In the genomic region with DNA sequence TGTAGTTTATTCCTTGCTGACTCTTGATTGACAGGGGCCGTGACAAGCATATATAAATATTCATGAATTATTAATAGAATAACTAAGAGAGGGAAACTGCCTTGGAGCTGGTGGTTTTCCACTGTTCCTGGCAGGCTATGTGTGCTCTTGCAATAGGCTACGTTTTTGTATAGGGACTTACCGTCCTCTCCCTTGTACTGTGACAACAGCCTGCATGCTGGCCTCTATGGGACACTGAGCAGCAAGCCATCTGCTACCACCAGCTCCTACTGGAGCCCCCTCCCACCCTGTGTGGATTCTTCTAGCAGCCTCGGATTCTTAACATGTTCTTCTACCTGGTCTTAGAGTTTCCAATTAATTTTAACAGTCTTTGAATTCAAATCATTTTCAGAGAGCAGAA, we compare ENCODE assay signal across 26 mouse cellular contexts.
DNase-seq lines count a peak whose midpoint lies in the region; ATAC-seq lines count a peak whose summit lies in the region.
"Had no signal": no experiment of that assay in that cellular context is flagged by ENCODE, and none has a peak within 500 bp of the region (broad histone marks: within the 10 kb centered on the region; RNA-seq: fewer than 3 reads in every experiment).

No protein-coding gene starts in this region.

- no peak for ATAC-seq in hindbrain, embryonic 13.5 days (ENCODE audit: low FRiP score)
- ATAC-seq in midbrain, embryonic 15.5 days (replicated peaks) = 0 out of 2 replicates have a peak, but pooled peaks have one; percentile 62
- ATAC-seq in midbrain, embryonic 14.5 days (ENCODE audit: low FRiP score, low TSS enrichment) = no peak
- ATAC-seq in hindbrain, embryonic 15.5 days (ENCODE audit: low FRiP score, low read depth) = peak; percentile 51; the same call in 1 of the 2 replicates
- ATAC-seq: intestine, postnatal 0 days; liver, postnatal 0 days; lung, postnatal 0 days; Patski had no signal

- H3K4me1 ChIP-seq in hindbrain, embryonic 10.5 days (replicated peaks) = no peaks in the 10 kb centered on the region; the same call in 1 of the 2 replicates
- peaks cover 4% of the 10 kb centered on the region; the same call in 1 of the 2 replicates for H3K4me1 ChIP-seq in hindbrain, embryonic 13.5 days (replicated peaks)
- 0 out of 2 replicates have a peak, but pooled peaks cover 8% of the 10 kb centered on the region for H3K4me1 ChIP-seq in midbrain, embryonic 15.5 days
- peaks cover 8% of the 10 kb centered on the region for H3K4me1 ChIP-seq in midbrain, embryonic 14.5 days (ENCODE audit: control insufficient read depth, insufficient read depth, low read length)
- peaks cover 4% of the 10 kb centered on the region; the same call in 1 of the 2 replicates for H3K4me1 ChIP-seq in hindbrain, embryonic 15.5 days (replicated peaks)
- H3K4me1 ChIP-seq: heart, embryonic 12.5 days; neural tube, embryonic 15.5 days had no signal

- H3K27me3 ChIP-seq in hindbrain, embryonic 10.5 days (ENCODE audit: insufficient read depth, poor library complexity, severe bottlenecking) = no peaks in the 10 kb centered on the region
- no peaks in the 10 kb centered on the region for H3K27me3 ChIP-seq in hindbrain, embryonic 13.5 days
- no peaks in the 10 kb centered on the region for H3K27me3 ChIP-seq in midbrain, embryonic 15.5 days (replicated peaks)
- H3K27me3 ChIP-seq in midbrain, embryonic 14.5 days (ENCODE audit: control insufficient read depth, insufficient read depth, low read length) = no peaks in the 10 kb centered on the region
- H3K27me3 ChIP-seq in hindbrain, embryonic 15.5 days = no peaks in the 10 kb centered on the region
- H3K27me3 ChIP-seq: CH12.LX; heart, embryonic 12.5 days; limb, embryonic 12.5 days; neural tube, embryonic 15.5 days had no signal

- H3K4me2 ChIP-seq in hindbrain, embryonic 13.5 days = no peak overlapping the region
- H3K4me2 ChIP-seq in midbrain, embryonic 15.5 days = no peak overlapping the region
- H3K4me2 ChIP-seq in midbrain, embryonic 14.5 days (ENCODE audit: low read length) = no peak overlapping the region
- H3K4me2 ChIP-seq in hindbrain, embryonic 15.5 days = no peak overlapping the region
- H3K4me2 ChIP-seq: heart, embryonic 12.5 days; limb, embryonic 12.5 days; liver, embryonic 11.5 days; neural tube, embryonic 15.5 days had no signal

- H3K27ac ChIP-seq in hindbrain, embryonic 10.5 days = 0 out of 2 replicates have a peak overlapping the region, but pooled peaks have one; percentile 35
- no peak overlapping the region for H3K27ac ChIP-seq in hindbrain, embryonic 13.5 days
- peak overlapping the region; percentile 27; the same call in 1 of the 2 replicates for H3K27ac ChIP-seq in midbrain, embryonic 15.5 days
- no peak overlapping the region; the same call in 1 of the 2 replicates for H3K27ac ChIP-seq in midbrain, embryonic 14.5 days (replicated peaks; ENCODE audit: low read depth, low read length)
- no peak overlapping the region for H3K27ac ChIP-seq in hindbrain, embryonic 15.5 days (replicated peaks)
- H3K27ac ChIP-seq: limb, embryonic 12.5 days; macrophage; neural tube, embryonic 15.5 days had no signal

- H3K9ac ChIP-seq in hindbrain, embryonic 13.5 days = no peak overlapping the region
- H3K9ac ChIP-seq in midbrain, embryonic 15.5 days = no peak overlapping the region
- H3K9ac ChIP-seq in midbrain, embryonic 14.5 days (replicated peaks; ENCODE audit: low read length) = no peak overlapping the region
- H3K9ac ChIP-seq in hindbrain, embryonic 15.5 days = no peak overlapping the region
- H3K9ac ChIP-seq: heart, embryonic 12.5 days; limb, embryonic 12.5 days; liver, postnatal 0 days; neural tube, embryonic 15.5 days had no signal

- H3K4me3 ChIP-seq in hindbrain, embryonic 10.5 days = no peak overlapping the region
- no peak overlapping the region for H3K4me3 ChIP-seq in hindbrain, embryonic 13.5 days
- H3K4me3 ChIP-seq in midbrain, embryonic 15.5 days = no peak overlapping the region
- no peak overlapping the region for H3K4me3 ChIP-seq in midbrain, embryonic 14.5 days (replicated peaks; ENCODE audit: low read depth, low read length)
- no peak overlapping the region for H3K4me3 ChIP-seq in hindbrain, embryonic 15.5 days
- H3K4me3 ChIP-seq: heart, embryonic 12.5 days; limb, embryonic 12.5 days; neural tube, embryonic 15.5 days had no signal

- H3K36me3 ChIP-seq in hindbrain, embryonic 10.5 days = no peaks in the 10 kb centered on the region
- H3K36me3 ChIP-seq in hindbrain, embryonic 13.5 days = no peaks in the 10 kb centered on the region
- H3K36me3 ChIP-seq in midbrain, embryonic 15.5 days (replicated peaks) = no peaks in the 10 kb centered on the region
- no peaks in the 10 kb centered on the region for H3K36me3 ChIP-seq in midbrain, embryonic 14.5 days (ENCODE audit: control insufficient read depth, insufficient read depth, low read length)
- H3K36me3 ChIP-seq in hindbrain, embryonic 15.5 days = no peaks in the 10 kb centered on the region
- H3K36me3 ChIP-seq: G1E; heart, embryonic 12.5 days; limb, embryonic 12.5 days; neural tube, embryonic 15.5 days had no signal

- DNase-seq in hindbrain, embryonic 10.5 days (ENCODE audit: low spot score) = no peak
- DNase-seq in midbrain, embryonic 14.5 days = no peak
- DNase-seq in retina, postnatal 1 day = peak; percentile 22
- DNase-seq in thymus, postnatal 4 days = no peak
- DNase-seq in frontal cortex, postnatal 25 days (ENCODE audit: low spot score in 2 of 2) = no peak
- DNase-seq: adrenal gland, postnatal 36 days; B cell, adult 2 months; cerebellum, adult 18-20 months; gastrocnemius, postnatal 10 days; heart, postnatal 10 days; kidney, postnatal 4 days; liver, postnatal 0 days; thymus, adult 18-20 months had no signal

- H3K9me3 ChIP-seq in hindbrain, embryonic 10.5 days = no peaks in the 10 kb centered on the region
- no peaks in the 10 kb centered on the region for H3K9me3 ChIP-seq in hindbrain, embryonic 13.5 days
- no peaks in the 10 kb centered on the region for H3K9me3 ChIP-seq in midbrain, embryonic 15.5 days
- no peaks in the 10 kb centered on the region for H3K9me3 ChIP-seq in midbrain, embryonic 14.5 days (ENCODE audit: control insufficient read depth, low read length)
- H3K9me3 ChIP-seq in hindbrain, embryonic 15.5 days = no peaks in the 10 kb centered on the region
- H3K9me3 ChIP-seq: heart, embryonic 12.5 days; limb, embryonic 12.5 days; neural tube, embryonic 15.5 days had no signal

- 63% methylated on average over 4 of the region's 4 CpGs for WGBS in hindbrain, embryonic 10.5 days
- WGBS in hindbrain, embryonic 13.5 days = 53% methylated on average over 4 of the region's 4 CpGs
- 42% methylated on average over 4 of the region's 4 CpGs for WGBS in midbrain, embryonic 15.5 days
- 35% methylated on average over 4 of the region's 4 CpGs for WGBS in midbrain, embryonic 14.5 days
- WGBS in hindbrain, embryonic 15.5 days = 45% methylated on average over 4 of the region's 4 CpGs

Comparison
In these comparisons a context has a peak if more than half of its experiments do, and no peak if none do; other contexts are left out.
1. H3K27ac ChIP-seq: peak in hindbrain, embryonic 10.5 days (single experiment) and midbrain, embryonic 15.5 days (single experiment); none in hindbrain, embryonic 13.5 days (single experiment), midbrain, embryonic 14.5 days (single experiment) and hindbrain, embryonic 15.5 days (single experiment).
2. ATAC-seq: peak in midbrain, embryonic 15.5 days (single experiment) and hindbrain, embryonic 15.5 days (single experiment); none in hindbrain, embryonic 13.5 days (single experiment) and midbrain, embryonic 14.5 days (single experiment).